Mouse (Mus musculus) kidney, postnatal 14 days (tissue): ENCODE results near the gene Shisal2a.
A peak's percentile ranks its signal among the peaks of the same experiment; 100 is the strongest.
"Not testable (repeated sequence)": the region's sequence is repeated elsewhere in the genome, so short reads cannot be mapped to it uniquely, and the experiment has no call there.

Source experiments
- DNase-seq: peaks from one replicate; pipeline ENCODE4 v3.0.0; 2022; ENCODE audit warnings: mixed read lengths

Shisal2a gene

DNA sequence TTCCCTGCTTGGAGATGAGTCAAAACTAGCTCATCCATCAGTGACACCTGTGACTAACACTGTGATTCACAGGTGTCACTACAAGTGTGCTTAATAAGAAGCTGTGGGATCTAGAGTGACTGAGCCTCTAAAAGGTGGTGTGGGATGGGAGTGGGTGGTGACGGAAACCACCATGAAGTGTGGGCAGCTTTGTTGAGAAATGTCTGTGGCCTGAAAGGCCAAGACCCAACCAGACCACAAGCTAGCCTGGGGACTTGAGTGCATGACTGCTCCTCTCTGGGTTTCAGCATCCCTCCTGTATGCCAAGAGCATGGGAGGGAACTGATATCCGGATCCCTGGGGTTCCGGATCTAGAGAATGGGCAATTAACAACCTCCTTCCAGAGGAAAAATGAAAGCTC, 11.7 kb downstream of the Shisal2a start:
- DNase-seq, result no peak

DNA sequence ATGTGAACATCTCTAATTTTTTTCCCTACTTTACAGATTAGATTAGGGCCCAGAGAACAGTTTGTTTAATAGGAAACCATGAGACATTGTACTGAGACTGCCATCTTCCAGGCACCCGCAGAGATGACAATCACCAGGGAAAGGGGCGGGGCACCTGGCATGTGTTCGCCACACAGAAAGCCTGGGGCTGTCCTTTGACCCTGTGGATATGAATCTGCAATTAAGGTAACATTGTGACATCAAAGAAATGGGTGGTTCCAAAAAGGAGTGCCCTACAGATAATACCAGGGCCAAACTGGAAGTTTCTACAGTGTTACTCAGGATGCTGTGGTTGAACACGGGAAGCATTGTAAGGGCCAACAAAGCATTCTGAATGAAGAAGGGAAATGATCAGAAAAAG, 12.7 kb downstream of the Shisal2a start:
- no peak for DNase-seq

DNA sequence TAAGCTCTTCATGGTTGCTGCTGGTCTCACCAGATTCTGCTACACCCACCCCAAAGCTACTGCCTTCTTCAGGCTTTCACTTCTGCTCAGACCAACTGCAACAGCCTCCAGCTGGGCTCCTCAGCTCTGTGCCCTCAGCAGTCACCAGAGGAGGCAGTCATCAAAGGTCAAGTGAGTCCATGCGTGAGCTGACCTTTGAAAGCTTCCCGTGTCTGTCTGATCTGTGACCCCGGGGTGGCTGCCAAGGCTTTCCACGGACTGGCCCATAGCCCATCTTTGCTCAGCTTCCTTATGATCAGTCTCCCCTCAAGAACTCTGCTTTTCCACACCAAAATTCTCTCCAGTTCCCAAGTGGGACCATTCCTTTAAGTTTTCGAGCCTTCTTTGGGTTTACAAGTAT, 13.9 kb downstream of the Shisal2a start:
- peak; percentile 70 for DNase-seq

DNA sequence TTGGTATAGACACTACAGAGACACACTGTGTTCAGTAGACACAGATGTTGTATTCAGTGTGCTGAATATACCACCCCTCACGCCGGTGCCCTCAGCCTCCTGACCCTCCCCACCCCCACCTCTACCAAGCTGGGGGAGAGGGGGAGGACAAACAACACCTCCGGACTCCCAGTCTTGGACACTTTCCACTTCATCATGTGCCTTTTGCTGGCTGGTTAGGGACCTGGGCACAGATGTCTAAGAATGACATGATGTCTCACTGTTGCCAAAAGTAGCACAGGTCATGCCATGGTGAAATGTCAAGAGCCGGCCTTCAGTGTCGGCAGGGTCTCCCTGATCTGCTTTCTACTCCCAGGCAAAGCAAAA, 19.1 kb downstream of the Shisal2a start:
- no peak for DNase-seq

DNA sequence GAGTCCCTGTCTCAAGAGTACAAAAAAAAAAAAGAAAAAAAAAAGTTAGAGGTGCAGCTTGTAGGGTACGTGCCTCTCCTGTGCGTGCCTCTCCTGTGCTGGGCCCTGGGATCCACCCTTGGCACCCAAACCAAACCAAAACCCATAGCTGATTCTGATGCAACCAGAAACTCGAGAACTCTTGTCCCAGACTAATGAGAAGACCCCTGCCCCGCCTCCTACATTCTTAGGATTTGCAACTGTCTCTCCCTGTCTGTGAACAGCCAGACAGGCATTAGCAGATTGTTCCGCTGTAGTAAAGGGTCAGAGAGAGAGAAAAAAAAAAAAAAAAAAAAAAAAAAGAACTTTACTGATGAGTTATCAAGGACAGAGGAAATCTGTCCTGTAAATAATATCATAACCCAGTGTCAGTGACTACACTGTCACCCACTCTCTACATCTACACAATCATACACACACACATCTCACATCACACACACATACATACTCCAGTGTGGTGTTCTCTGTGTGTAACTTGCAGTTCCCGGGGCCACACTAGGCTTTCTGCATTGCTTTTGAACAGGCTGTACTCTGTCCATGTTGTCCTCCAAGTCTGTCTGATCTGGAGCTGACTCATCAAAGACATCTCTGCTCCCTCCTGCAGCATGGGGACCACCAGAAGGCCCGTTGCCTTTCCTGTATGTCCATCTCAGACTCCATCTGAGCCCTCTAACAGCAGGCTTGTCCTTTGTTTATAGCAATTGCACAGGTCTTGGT, 19.6 kb downstream of the Shisal2a start:
- no peak for DNase-seq

DNA sequence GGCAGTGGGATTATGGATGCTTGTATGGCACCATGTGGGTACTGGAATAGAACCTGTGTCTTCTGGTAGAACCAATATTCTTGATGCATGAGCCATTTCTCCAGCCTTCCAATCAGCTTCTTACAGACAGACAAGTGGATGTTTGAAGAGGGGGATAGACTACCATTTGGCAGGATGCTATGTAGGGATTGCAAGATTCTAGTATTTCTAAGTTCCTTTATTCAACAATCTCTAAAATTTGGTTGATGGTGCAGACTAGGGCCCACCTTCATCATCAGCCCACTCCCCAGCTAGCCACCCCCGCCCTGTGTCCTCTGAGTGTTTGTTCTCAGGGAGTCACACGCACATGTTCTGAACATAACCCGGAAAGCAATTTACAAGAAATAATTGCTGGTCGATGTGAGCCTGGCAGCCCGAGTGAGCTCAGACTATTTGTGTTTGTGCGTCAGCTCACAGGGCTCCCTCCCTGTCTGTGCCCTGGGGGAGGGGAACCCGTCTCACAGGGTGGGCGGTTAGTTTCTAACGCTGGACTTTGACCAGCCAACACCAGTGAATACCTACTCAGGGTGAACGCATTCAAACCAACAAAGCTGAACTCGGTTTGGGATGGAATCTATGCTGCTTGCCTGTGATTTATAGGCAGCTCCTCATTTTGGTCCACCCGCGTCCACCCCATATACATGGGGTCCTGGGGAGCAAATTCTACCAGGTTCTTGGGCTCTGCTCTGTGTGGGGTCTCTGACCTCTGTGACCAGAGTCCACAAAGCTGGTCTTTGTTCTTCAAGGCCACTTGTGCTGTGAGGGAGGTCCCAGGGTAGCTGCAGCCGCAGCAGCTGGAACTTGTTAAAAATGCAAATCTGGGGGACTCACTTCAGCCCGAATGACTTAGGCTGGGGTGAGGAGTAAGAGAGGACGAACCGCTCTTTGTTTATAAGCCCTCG, 20.6 kb downstream of the Shisal2a start:
- peak; percentile 81 for DNase-seq

DNA sequence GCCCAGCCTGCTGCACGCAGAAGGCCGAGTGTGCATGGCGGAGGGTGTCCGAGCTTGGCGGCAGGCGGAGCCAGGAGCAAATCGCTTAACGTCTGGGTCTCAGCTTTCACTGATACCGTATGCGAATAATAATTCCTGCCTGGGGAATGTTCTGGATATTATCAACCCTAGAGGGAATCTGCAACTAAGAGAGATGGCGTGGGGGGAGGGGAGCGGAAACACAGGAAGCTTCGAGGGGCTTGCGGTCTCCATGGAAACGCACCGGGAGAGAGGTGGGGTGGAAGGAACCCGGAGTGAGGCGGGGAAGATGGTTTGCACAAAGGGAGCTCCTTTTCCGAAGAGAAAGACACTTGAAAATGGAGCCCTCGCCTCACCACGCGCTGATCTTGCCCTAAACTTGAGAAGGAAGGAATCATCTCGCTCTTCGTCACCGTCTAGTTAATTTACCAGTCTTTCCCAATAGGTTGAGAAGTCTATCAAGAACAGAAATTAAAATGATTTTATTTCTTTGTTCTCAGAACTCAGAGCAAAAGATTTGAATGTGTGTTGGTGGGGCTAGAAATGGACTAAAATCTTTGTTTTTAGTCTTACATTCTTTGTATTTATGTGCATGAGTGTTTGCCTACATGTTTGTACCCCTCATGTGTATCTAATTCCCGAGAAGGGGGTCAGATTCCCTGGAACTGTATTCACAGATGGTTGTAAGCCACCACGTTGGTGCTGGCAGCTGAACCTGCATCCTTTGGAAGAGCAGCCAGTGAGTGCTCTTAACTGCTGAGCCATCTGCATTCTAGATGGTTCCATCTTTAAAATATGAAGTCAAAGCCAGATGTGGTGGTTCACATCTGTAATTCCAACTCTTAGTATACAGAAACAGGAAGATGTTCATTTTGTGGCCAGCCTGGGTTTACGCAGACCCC, 22.8 kb downstream of the Shisal2a start:
- peak; percentile 72 for DNase-seq

DNA sequence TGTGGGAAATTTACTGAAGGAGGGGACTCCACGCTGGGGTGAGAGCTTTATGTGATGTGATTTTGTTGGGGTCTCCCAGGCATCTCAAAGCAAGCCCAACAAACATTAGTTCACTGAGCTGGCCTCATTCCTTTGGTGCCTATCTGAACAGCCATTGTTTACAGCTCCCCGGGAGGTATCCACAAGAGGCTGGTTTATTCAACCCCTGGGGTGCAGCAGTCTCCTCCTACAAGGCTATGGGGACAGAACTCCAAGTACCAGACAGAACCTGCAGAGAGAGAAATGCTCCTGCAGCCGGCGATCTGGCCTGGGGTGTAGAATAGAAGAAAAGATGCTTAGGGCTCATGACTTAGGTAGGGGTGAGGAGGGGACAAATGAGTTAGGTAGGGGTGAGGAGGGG, 24.7 kb downstream of the Shisal2a start:
- DNase-seq, result no peak

DNA sequence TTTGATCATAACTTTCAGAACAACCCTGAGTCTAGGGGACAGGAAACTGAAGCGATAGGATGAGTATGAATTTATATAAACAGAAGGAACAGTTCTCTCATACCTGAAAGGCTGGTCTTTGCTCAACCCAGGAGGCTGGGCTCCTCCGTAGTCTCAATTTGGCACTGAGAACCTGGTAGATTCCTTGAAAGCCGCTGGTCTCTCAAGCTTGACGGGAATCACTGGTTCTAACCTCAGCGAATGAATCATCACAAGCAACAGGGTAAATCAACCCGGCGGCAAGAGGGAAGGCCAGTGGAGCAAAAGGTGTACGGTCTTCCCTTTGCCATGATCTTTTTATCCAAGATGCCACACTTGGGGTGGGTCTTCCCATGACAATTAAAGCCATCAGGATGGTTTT, 25.7 kb downstream of the Shisal2a start:
- DNase-seq, result no peak

DNA sequence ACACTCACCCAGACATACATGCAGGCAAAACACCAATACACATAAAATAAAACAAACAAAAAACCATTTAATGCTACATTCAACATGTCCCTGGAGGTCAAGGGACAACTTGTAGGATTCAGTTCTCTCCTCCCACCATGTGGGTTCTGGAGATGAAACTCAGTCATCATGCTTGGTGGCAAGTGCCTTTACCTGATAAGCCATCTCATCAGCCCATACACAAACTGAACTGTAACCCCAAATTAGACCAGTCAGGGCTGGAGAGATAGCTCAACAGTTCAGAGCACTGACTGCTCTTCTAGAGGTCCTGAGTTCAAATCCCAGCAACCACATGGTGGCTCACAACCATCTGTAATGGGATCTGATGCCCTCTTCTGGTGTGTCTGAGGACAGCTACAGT, 29.6 kb downstream of the Shisal2a start:
- not testable (repeated sequence) for DNase-seq

DNA sequence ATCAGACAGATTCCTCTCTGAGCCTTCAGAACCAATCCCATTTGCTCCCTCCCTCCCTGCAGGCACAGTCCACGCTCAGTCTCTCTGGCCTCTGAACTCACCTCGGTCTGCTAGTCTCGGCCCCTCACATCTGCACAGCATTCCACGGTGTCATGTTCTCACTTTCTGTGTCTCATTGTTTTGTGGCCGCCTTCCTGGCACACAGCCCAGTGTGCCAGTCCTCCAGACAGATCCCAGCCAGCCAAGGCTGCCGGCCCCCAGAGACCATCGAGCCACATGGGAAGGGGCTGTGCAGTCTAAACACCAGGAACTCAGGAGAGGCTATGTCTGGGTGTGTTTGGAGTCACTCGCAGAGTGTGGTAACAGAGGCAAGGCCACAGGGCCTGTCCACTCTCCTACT, 32.3 kb downstream of the Shisal2a start:
- DNase-seq, result peak; percentile 65

DNA sequence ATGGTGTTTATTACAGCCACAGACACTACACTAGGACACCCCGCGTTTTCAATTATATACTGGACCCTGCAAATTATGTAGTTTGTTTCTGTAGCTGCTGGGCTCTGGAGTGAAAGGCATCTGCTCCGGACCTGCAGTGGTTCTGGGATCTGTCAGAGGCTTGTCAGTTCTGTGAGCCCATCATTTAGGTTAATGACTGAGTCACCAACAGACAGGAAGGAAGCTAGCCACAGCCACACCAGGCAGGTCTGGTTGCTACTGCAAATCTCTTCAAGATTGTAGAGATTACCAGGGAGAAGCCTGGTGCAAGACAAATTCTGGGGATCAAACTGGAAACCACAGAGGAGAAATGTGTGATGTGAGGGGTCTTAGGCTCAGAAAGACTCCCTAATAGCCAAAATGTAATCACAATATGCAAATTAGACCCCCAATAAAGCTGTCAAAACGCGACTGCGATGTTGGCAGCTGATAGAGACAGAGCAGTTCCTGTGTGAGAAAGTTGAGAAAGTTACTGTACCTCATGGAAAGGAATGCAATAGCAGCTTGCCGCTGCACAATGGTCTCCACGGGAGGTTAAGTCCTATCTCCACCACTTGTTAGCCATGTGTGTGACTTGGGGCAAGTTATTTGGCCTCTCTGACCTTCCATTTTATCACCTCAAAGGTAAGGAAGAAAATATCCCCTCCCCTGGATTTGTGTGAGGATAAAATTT, 33.2 kb downstream of the Shisal2a start:
- DNase-seq, result no peak

DNA sequence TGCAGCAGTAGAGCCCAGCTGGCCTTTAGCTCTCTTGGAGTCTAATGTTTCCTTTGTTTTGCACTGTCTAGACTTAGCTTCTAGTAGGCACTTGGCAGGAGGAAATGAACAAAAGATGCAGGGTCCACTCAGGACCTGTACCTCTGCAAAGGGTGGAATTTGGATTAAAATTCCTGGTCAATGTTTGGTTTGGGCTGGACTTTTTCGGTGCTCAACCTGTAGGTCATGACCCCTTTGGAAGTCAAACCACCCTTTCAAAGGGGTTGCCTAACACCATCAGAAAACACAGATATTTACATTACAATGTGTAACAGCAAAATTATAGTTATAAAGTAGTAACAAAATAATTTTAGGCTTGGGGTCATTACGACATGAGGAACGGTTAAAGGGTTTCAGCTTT, 34.1 kb downstream of the Shisal2a start:
- DNase-seq, result no peak

DNA sequence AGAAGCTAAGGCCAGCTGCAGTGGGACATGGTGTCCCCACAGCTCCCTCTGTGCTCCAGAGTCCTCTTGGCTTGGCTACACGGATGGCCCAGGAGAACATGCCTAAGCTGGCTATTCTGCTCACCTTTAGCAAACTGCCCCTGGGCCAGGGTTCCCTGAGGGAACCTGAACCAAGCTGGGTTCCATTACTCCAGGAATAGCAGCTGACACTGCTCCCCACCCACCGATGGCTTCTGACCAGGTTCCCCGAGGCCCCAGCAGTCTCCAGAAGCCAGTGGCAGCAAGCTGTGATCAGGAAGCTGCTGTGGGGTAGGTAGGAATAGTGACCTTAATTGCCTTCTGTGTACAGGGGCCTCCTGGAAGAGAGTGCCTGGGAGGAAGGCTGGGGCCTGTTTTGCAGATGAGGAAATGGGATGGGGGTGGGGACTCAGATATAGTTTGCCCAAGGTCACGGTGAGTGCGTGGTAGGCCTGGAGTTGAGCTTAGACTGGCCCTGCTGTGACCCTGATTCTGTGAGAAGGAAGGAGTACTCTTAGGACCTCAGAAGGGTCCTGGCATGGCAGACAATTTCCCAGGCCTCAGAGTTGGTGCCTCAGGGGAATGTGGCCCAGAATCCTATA, 34.8 kb downstream of the Shisal2a start:
- DNase-seq, result no peak

DNA sequence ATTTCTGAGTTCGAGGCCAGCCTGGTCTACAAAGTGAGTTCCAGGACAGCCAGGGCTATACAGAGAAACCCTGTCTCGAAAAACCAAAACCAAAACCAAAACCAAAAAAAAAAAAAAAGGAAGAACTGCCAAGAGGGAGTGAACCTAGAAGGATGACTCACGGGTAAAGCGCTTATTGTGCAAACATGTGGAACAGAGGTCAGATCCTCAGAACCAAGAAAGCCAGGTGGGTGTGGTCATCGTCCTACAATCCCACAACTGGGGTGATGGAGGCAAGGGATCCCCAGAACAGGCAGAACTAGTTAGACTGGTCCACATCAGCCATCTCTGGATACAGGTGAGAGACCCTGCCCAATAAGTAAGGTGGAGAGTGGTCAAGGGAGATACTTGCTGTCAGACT, 36.0 kb downstream of the Shisal2a start:
- no peak for DNase-seq

DNA sequence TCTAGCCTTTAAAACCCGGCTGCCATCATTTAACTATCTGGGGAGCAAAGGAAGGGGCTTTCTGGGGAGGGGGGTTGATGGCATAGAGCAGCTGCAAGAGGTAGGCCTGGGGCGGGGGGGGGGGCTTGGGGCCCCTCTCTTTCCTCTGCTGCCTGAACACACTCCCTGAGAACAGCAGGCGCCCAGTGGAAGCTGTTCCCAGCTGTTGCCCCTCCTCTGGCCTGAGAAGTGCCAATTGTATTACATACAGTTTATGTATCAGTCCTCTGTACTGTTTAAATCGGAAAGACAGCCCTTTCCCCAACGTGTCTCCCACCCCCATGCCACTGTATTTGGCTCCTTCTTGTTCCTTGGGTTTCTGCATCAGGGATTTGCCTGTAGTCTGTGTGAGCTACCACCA, 37.3 kb downstream of the Shisal2a start:
- no peak for DNase-seq

DNA sequence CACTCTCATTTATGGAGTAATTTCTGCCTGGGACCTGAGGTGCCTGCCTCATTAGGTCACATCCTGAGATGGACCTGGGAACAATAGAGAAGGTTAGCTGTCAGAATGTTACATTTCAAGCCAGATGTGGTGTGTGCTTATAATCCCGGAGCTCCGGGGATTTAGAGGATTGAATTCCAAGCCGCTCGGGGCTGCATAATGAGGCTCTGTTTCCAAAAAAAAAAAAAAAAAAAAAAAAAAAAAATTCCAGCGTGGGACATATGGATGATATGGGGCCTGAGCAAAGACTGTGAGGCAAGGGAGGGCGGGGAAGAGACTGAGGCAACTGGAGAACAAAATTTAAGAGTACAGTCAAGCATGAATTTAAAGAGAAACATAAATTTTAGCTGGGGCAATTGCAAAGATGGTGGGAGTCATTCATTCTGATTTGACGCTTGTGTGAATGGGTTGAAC, 38.5 kb downstream of the Shisal2a start:
- no peak for DNase-seq

DNA sequence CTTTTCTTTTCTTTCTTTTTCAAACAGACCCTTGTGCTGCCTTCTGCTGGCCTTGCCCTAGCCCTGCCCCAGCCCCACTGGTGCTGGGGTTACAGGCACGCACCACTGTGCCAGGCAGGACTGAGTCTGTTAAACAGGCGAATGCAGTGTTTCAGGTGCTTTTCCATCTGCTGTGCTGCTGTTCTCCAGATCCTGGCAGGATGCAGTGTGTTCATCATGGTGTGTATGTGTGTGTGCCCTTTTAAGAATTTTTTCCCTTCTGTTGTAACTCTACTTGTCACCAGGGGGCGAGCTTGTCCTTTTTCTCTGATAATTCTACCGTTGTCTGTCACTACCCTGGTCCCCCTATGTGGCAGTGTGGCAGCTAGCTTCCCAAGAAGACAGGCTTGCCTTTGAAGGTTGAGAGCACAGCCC, 43.9 kb downstream of the Shisal2a start:
- DNase-seq, result peak; percentile 72

DNA sequence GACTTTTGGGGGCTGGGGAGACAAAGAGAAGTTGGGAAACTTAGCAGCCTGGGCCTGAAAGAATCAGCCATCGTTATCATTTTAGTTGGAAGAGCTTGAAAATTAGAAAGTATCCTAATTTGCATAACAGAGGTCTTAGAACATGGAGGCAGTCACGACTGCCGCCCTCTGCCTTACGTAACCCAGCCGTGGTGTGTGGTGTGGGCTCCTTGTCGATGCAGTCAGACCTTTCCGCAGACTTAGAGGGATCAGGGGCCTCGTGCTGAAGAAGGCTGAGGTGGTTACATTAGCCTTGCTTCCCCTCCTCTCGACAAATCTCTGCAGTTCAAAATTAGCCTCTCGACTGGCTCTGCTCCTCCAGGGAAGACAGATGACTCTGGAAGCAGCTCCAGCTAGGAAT, 44.3 kb downstream of the Shisal2a start:
- DNase-seq, result no peak

DNA sequence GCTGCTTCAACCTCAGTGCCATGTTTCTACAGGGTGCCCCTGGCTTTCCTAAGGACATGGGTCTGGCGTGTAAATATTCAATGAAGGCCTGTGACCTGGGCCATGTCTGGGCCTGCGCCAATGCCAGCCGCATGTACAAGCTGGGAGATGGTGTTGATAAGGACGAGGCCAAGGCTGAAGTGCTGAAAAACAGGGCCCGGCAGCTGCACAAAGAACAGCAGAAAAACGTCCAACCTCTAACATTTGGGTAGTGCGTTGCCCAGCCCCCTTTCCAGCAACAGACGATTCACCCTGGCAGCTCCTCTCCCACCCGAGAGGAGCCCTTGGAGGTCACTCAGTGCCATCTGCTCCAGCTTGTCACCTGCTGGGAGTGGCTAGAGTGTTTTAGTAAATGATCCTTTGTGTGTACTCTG, 44.8 kb downstream of the Shisal2a start:
- DNase-seq, result no peak

DNA sequence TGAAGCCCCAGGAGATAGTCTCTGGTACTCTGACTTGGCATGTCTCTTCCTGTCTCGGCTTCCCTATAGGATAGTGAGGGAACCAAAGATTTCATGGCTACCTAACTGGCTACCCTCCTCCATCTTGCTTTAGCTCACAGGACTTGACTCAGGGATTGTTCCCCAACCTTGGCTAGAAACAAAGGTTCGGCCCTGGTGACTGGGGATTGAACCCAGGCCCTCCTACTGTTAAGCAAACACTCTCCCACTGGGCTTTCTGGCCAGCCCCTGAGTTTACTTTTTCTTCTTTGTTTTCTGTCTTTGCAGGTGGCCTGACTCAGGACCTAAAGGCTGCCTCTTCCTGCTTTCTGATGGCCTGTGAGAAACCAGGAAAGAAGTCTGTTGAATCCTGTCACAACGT, 45.3 kb downstream of the Shisal2a start:
- no peak for DNase-seq

DNA sequence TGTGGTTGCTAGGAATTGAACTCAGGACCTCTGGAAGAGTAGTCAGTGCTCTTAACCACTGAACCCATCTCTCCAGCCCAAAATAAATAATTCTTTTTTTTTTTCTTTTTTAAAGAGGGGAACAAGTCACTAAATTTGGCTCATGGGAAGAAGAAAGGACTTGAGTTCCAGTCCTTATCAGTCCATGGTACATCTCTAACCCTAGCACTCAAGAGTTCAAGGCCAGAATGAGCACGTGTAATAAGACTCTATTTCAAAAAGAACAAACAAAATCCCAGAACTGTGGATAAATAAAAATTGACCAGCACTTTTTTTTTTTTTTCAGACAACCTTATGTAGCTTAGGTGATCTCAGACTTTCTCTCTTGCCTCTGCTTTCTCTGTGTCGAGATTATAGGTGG, 46.4 kb downstream of the Shisal2a start:
- DNase-seq, result no peak
